Mouse (Mus musculus) spleen, adult 2 months (tissue): Measurements from ENCODE around the gene Mpo.
A peak's percentile ranks its signal among the peaks of the same experiment; 100 is the strongest.

Experiments
- CTCF ChIP-seq: fragments of 200-500 bp; IDR thresholded peaks from 2 replicates; pipeline ENCODE4 v1.5.1; 2011; ENCODE audit warnings: mild to moderate bottlenecking, inconsistent platforms; ENCODE audit not compliant: insufficient read depth, insufficient read length, insufficient replicate concordance; ENCODE audit errors: extremely low read depth
- POLR2A ChIP-seq: fragments of 200-500 bp; IDR thresholded peaks from 2 replicates; pipeline ENCODE4 v1.6.1; 2011; ENCODE audit warnings: low read depth, low read length, inconsistent platforms

GRCm38 (mm10) chr11:87749192-87750042 lies 44.0 kb upstream of the Mpo start:
- TF ChIP-seq CTCF (no peak), POLR2A (peak; percentile 74)
